Mouse (Mus musculus) regulatory T cell (primary cell): Measurements from ENCODE around the gene Alpk3.
"Not testable (repeated sequence)": the region's sequence is repeated elsewhere in the genome, so short reads cannot be mapped to it uniquely, and the experiment has no call there.

Experiments
- in situ Hi-C: fragments of 300-600 bp; cut with MboI, MseI; formaldehyde crosslinking; loops from one replicate; pipeline ENCODE4 v1.15.1; 2025; ENCODE audit warnings: high pct_unique_total_duplicates

Alpk3 gene

GRCm38 (mm10) chr7:81125215-81126175 lies 68.1 kb downstream of the Alpk3 start:
- in situ Hi-C loops: no loop called here

DNA sequence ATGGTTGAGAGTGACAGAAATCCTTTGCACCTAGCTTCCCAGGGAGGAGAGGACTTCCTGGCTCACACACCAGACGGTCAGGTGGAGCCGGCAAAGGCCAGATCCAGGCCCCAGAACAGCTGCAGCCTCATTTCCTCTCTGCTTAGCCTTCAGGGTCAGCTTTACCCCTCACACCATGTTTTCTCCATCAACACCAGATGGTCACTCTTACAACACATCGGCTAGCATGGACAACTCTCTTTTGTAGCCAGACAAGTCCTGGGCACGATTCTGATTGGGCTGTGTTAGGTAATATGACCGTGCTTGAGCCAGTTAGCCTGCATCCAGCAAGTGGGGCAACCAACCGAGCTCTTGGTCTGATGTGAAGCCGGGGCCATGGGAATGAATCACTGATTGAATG lies 74.5 kb downstream of the Alpk3 start:
- in situ Hi-C loops: no loop called here

DNA sequence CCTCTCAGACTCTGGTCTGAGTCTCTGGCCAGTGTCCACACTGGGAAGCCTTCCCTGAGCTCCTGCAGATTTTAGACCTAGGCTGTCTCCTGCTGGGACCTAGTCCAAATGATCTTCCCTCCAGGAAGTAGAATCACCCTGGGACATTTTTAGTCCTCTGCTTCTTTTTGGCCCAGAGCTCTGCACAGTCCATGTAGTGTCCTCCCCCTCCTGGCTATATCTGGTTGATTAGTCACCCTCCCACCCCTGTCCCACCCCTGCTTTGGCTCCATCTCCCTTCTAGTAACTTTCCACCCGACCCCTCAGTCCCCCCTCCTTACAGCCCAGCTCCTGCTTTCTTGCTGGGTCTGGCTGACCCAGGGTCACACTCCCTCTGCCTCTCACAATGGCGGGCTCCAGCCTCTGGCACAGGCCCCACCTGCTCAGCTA lies 75.5 kb downstream of the Alpk3 start:
- in situ Hi-C loops: no loop called here

GRCm38 (mm10) chr7:81133416-81133815 lies 76.0 kb downstream of the Alpk3 start:
- in situ Hi-C loops: no loop called here

DNA sequence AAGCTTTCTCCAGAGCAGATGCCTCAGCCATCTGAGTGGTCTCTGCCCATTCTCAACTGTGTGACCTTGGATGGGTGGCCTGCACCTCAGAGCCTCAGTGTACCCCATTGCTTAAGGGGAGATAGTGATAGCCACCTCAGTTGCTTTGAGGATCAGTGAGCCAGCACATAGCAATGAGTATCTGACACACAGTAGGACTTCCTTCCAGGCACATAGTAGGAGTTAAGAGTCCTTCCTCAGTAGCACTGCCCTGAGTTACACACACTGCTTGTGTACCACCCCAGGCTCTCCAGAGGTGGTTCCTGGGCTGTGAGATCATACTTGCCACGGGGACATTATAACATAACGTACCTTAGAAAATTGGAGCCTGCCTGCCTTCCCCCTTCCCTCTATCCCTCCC lies 76.5 kb downstream of the Alpk3 start:
- in situ Hi-C loops: no loop called here

DNA sequence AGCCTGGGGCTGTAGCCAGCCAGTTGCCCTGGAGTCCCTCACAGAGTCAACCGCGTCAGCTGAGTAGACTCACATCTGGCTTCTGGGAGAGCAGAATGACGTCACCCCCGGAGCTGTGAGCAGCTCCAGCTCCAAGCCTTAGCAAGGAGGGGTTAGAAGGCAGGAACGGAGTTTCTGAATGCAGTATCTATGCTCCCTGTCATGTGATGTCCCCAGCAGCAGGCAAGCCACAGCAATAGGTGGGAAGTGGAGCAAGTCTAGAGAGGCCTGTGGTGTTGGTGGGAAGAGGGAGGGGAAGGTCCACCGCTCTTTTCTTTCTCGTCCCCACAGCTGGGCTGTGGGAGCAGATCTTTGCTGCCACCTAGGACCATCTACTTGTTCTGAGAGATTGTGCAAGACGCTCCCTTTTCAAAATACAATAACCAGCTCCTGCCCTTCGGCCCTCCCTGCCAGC lies 77.2 kb downstream of the Alpk3 start:
- in situ Hi-C loops: no loop called here

DNA sequence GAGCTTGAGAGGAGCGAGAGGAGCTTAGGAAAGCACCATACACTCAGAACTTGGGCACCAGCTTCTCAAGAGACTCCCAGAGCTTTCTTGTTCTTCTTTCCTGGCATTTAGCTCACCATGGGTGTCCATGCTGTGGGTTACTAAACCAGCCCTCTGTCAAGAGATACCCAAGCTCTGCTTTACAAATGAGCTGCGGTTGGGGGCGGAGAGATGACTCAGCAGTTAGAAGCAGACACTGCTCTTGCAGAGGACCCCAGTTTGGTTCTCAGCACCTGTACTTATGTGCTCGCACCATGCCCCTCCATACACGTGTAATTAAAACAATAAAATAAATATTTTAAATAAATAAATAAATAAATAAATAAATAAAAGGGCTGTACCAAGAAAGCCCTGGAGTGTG lies 79.9 kb downstream of the Alpk3 start:
- in situ Hi-C loops: no loop called here

DNA sequence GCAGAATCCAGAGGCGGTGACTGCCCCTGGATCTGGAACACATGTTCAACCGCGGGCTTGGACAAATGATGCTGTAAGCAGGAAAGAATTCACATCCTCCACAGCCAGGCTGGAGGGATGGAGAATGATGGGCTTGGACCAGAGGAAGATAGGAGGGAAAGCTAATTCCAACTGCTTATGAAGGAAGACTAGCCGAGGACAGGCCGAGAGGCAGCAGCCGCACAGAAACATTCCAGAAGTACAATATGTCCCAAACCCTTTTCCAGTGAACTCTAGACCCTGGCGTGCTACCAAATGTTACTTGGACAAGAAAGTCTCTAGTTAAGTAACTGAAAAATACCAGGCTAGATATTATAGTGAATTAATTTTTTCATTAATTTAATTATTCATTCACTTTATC lies 81.7 kb downstream of the Alpk3 start:
- in situ Hi-C loops: no loop called here

- in situ Hi-C loops: no loop called here
Observed at GRCm38 (mm10) chr7:81139671-81140404, 82.4 kb downstream of the Alpk3 start.

- in situ Hi-C loops: no loop called here
Observed at GRCm38 (mm10) chr7:81141541-81141940, 84.1 kb downstream of the Alpk3 start.

DNA sequence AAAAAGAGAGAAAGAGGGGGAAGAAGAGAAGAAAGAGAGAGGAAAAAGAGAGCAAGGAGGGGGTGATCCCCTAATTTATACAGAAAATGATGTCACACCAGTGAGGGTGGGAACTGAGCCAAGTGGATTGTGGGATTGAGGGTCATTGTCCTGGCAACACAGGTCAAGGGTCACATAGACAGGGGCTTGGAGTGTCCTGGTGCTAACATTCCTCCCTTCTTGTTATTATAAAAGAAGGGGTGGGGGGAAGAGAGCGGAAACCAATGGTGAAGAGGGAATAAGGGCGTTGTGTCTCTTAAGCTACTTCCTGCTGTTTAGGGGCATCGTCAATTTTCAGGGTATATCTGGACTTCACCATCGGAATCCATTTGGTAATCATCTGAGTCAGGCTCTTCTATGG lies 85.7 kb downstream of the Alpk3 start:
- in situ Hi-C loops: not testable (repeated sequence)

DNA sequence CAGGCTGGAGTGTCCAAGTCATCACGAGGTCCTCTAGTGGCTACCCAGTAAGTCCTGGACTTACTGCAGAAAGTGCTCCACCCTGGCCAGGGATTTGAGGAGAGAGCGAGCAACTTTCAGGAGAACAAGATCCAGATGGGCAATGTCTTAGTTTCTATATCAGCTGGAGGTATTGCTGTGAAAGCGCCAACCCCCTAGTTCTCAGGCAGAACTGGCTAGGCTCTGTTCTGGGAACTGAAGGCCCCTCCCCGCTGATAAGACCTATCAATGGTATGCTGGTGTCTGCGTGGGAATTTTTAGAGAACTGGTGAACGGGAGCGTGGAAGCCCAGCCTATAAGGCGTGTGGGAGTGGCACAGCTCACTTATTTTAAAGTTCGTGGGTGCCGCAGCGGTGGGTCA lies 92.4 kb downstream of the Alpk3 start:
- in situ Hi-C loops: no loop called here

DNA sequence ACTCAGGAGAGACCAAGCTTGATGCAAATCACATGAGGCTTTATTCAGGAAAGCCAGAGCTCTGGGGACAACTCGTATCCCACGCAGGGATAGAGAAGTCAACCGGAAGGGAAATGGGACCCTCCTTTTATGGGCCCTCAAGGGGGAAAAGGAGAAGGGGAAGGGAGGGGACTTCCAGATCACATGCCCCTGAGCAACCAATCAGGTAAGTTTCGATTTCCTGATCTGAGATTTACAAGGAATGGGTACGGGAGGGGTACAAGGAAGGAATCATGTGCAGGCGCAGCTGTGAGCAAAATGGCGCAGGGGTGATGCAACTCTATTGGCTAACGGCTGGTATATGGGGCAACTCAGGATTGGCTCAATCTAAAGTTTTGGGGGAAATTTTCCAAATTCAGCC lies 93.8 kb downstream of the Alpk3 start:
- in situ Hi-C loops: no loop called here

GRCm38 (mm10) chr7:81152306-81152705 lies 94.9 kb downstream of the Alpk3 start:
- in situ Hi-C loops: no loop called here

- in situ Hi-C loops: no loop called here
Observed at GRCm38 (mm10) chr7:81152826-81153225, 95.4 kb downstream of the Alpk3 start.

DNA sequence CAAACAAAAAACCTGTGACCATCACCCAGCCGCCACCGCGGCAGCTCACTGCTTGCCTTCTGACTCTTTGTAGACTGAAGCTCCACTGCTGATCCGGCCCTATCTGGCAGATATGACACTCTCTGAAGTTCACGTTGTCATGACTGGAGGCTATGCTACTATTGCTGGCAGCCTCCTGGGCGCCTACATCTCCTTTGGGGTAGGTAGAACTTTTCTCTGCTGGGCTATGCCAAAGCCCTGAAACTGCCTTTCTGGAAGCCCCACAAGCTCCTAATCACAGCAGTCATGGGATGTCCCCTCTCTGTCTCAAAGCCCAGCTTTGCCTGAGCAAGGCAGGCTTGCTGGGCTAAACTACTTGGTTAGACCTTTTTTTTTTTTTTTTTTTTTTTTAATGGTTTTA lies 95.9 kb downstream of the Alpk3 start:
- in situ Hi-C loops: no loop called here

DNA sequence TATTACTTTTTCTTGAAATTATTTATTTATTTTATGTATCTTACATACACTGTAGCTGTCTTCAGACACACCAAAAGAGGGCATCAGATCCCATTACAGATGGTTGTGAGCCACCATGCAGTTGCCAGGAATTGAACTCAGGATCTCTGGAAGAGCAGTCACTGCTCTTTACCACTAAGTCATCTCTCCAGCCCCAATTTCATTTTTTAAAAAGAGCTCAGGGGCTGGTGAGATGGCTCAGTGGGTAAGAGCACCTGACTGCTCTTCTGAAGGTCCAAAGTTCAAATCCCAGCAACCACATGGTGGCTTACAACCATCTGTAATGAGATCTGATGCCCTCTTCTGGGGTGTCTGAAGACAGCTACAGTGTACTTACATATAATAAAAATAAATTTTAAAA lies 96.8 kb downstream of the Alpk3 start:
- in situ Hi-C loops: not testable (repeated sequence)

DNA sequence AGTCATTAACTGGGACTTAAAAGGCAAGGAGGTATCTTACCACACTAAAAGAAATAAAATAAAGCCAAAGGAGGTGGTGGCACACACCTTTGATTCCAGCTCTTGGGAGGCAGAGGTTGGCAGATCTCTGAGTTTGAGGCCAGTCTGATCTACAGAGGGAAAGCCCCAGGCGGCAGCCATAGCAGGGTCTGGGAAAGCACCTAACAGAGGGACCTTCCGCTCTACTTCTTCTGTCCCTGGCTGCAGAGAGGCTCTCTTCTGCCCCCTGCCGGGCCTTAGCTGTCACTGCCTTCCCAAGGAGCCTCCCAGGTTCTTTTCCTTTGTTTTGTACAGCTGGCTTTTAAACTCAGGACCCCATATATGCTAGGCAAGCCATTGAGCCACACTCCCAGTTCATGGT lies 97.6 kb downstream of the Alpk3 start:
- in situ Hi-C loops: no loop called here
